Mouse (Mus musculus) heart, embryonic 14.5 days (tissue): ENCODE data around the gene Ttc38. TPM values are rescaled to one million over a fixed set of nuclear protein-coding genes. Genes with fewer than 3 reads are reported as not detected.

Experiments
- ATAC-seq: fragments of 200-750 bp; cut with Nextera tagmentation; 2 replicates; pipeline ENCODE4 v1.8.0; 2017; ENCODE audit warnings: low read depth, moderate TSS enrichment; ENCODE audit not compliant: insufficient number of reproducible peaks, insufficient read depth, low FRiP score
- H3K27ac ChIP-seq, 2 experiments: fragments of 200-500 bp in 1 of 2; fragments of 300-500 bp in 1 of 2; sonication (generic) in 1 of 2; replicated peaks in 1 of 2; 2 replicates each; pipeline ENCODE4 v1.5.1; 2012 to 2014; ENCODE audit warnings: low read depth in 2 of 2, low read length in 2 of 2, control low read depth in 1 of 2, mild to moderate bottlenecking in 1 of 2, mixed read lengths in 1 of 2; ENCODE audit not compliant: control insufficient read depth in 1 of 2, insufficient read depth in 1 of 2
- H3K27me3 ChIP-seq: fragments of 300-500 bp; sonication (generic); 2 replicates; pipeline ENCODE4 v1.6.1; 2014; ENCODE audit warnings: mild to moderate bottlenecking, low read length, control low read depth; ENCODE audit not compliant: control insufficient read depth, insufficient read depth
- H3K36me3 ChIP-seq: fragments of 300-500 bp; sonication (generic); 2 replicates; pipeline ENCODE4 v1.6.1; 2014; ENCODE audit warnings: mild to moderate bottlenecking, control low read depth, low read length, mixed read lengths; ENCODE audit not compliant: control insufficient read depth, insufficient read depth
- H3K4me1 ChIP-seq, 2 experiments: fragments of 200-500 bp in 1 of 2; fragments of 300-500 bp in 1 of 2; sonication (generic) in 1 of 2; 2 replicates each; pipeline ENCODE4 v1.6.1; 2012 to 2014; ENCODE audit warnings: low read length in 2 of 2, control low read depth in 1 of 2, mixed read lengths in 1 of 2; ENCODE audit not compliant: control insufficient read depth in 2 of 2, insufficient read depth in 2 of 2
- H3K4me2 ChIP-seq: fragments of 300-500 bp; sonication (generic); 2 replicates; pipeline ENCODE4 v1.6.1; 2014; ENCODE audit warnings: mild to moderate bottlenecking, low read length
- H3K4me3 ChIP-seq, 2 experiments: fragments of 200-500 bp in 1 of 2; fragments of 300-500 bp in 1 of 2; sonication (generic) in 1 of 2; 2 replicates each; pipeline ENCODE4 v1.5.1; 2012 to 2014; ENCODE audit warnings: low read length in 2 of 2, mild to moderate bottlenecking in 2 of 2, control low read depth in 1 of 2, low read depth in 1 of 2, moderate library complexity in 1 of 2; ENCODE audit not compliant: control insufficient read depth in 1 of 2, insufficient read depth in 1 of 2
- H3K9ac ChIP-seq: fragments of 300-500 bp; sonication (generic); 2 replicates; pipeline ENCODE4 v1.6.1; 2014; ENCODE audit warnings: mild to moderate bottlenecking, low read length
- H3K9me3 ChIP-seq: fragments of 300-500 bp; sonication (generic); 2 replicates; pipeline ENCODE4 v1.6.1; 2016; ENCODE audit warnings: low read length, control low read depth; ENCODE audit not compliant: control insufficient read depth
- WGBS: fragments of 180-500 bp; shearing (Covaris S2); extraction: QIAGEN DNeasy Blood & Tissue Kit; methylation state at CpG from one replicate; pipeline ENCODE4 v1.1.7; 2014; 5-methylcytosine and 5-hydroxymethylcytosine counted together
- polyA plus RNA-seq: library from polyadenylated mRNA; unstranded; fragments of >200 nt; fragmentation: Nextera tagmentation; extraction: Ambion mirVana; gene quantifications from 2 replicates; pipeline ENCODE4 v1.2.1, GENCODE M21; 2014

The Ttc38 gene
- polyA plus RNA-seq, 1 experiment from 2014 or later = 4.2 TPM

DNA sequence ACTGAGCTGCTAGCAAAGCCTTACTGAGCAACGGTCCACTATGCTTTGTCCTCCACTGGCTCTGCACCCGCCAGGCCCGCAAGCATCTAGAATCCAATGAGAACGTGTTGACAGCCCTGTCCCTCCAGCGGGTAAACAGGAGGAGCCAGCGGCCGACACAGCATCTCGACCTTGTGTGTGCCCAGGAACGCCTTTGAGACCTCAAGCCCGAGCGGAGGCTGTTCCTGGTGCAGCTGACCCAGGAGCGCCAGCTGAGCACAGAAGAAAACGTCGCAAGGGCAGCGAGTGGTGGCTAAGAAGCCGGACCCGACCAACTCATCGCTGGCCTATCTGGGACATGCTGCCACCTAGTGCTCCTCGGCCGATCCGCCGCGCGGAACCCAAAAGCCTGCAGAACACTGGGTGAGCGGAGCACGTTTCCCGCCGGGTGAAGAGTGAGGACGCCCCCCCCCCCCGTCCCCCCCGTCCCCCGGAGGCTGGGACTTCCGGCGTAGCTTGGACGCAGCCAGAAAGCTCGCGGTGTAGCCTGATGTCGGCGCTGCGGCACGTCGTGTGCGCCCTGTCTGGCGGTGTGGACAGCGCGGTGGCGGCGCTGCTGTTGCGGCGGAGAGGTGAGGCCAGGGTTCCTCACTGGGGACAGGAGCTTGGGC is 46.9 kb downstream of the Ttc38 start, which contains the start of gene Trmu:
TSS of gene Trmu (plus strand) at position 465 of the 650 bp plus-strand sequence.
- H3K4me1 ChIP-seq = peaks cover 3 to 8% of the 10 kb centered on the region in 2 experiments; a peak in 3 of 4 replicates
- H3K9ac ChIP-seq = peak within 1 kb of the TSS; percentile 94
- H3K27ac ChIP-seq = peak within 1 kb of the TSS; percentile 83 to 90
- peak within 1 kb of the TSS; percentile 83 for H3K4me2 ChIP-seq
- under 1% methylated on average over 45 of the region's 50 CpGs for WGBS
- H3K9me3 ChIP-seq = no peaks in the 10 kb centered on the region
- peak; percentile 89 for ATAC-seq
- no peaks in the 10 kb centered on the region for H3K27me3 ChIP-seq
- H3K36me3 ChIP-seq = peaks cover 51% of the 10 kb centered on the region
- H3K4me3 ChIP-seq = peak within 1 kb of the TSS; percentile 74 to 75

DNA sequence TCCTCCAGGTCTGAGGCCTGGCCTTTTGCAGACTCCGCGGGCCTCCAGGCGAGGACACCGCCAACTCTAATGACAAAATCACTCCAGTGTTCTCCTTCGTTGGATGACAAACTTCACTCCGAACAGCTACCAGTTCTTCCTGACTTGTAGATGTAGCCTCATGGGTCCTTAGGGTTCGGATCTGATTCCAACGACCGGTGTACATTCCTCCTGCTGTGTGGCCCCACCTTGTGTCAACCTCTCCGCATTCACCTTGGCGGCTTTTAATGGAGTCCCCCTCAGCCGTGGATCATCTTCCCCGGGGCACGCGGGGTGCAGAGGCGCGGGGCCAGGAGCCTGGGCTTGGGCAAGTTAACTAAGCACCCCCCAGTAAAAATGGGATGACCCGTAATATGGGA is 47.4 kb downstream of the Ttc38 start:
- no peaks in the 10 kb centered on the region for H3K27me3 ChIP-seq
- no peaks in the 10 kb centered on the region for H3K9me3 ChIP-seq
- peaks cover 3 to 8% of the 10 kb centered on the region in 2 experiments; a peak in 3 of 4 replicates for H3K4me1 ChIP-seq
- WGBS = under 1% methylated on average over 18 of the region's 18 CpGs
- peak; percentile 4; the same call in 1 of the 2 replicates for ATAC-seq
- peak overlapping the region; percentile 74 to 75 for H3K4me3 ChIP-seq
- peak overlapping the region; percentile 71 to 90 for H3K27ac ChIP-seq
- peak overlapping the region; percentile 94 for H3K9ac ChIP-seq
- peaks cover 51% of the 10 kb centered on the region for H3K36me3 ChIP-seq
- H3K4me2 ChIP-seq = peak overlapping the region; percentile 83

DNA sequence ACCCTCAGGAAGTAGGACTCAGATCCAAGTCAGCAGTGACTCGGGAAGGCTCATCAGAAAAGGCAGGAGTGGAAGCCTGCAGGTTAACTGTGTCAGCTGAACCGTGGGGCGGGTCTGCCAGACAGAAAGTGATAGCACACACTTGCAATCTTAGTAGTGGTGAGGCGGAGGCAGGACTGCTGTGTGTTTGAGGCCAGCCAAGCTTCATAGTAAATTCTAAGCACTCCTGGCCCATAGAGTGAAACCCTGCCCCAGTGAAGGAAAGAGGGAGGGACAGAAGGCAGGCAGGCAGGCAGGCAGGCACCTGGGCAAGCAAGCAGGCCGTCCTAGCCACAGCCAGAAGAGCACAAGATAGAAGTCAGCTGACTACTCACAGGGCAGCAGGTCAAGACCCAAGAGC is 53.5 kb downstream of the Ttc38 start:
- H3K4me2 ChIP-seq = no peak overlapping the region
- no peaks in the 10 kb centered on the region for H3K27me3 ChIP-seq
- no peaks in the 10 kb centered on the region for H3K4me1 ChIP-seq
- H3K27ac ChIP-seq = no peak overlapping the region
- peaks cover 73% of the 10 kb centered on the region for H3K36me3 ChIP-seq
- H3K9ac ChIP-seq = no peak overlapping the region
- ATAC-seq = no peak
- 77% methylated on average over 5 of the region's 5 CpGs for WGBS
- H3K4me3 ChIP-seq = no peak overlapping the region
- H3K9me3 ChIP-seq = no peaks in the 10 kb centered on the region

DNA sequence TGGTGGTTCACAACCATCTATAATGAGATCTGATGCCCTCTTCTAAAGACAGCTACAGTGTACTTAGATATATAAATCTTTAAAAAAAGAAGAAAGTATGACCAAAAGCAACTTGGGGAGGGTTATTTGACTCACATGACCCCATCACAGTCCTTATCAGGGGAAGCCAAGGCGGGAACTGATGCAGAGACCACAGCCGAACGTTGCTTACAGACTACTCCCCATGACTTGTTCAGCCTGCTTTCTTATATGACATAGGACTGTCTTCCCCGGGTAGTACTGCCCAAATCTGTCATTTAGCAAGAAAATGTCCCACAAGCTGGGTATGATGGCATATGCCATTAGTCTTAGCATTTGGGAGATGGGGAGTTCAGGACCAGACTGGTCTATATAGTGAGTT is 57.1 kb downstream of the Ttc38 start:
- Histone ChIP-seq H3K9me3 (no peaks in the 10 kb centered on the region), H3K36me3 (peaks cover 89% of the 10 kb centered on the region), H3K9ac (no peak overlapping the region), H3K27ac (no peak overlapping the region), H3K27me3 (no peaks in the 10 kb centered on the region), H3K4me2 (no peak overlapping the region), H3K4me1 (peaks cover 4 to 6% of the 10 kb centered on the region in 2 experiments; a peak in 2 of 4 replicates), H3K4me3 (no peak overlapping the region)
- no peak for ATAC-seq
- WGBS = 78% methylated on average over 4 of the region's 4 CpGs

DNA sequence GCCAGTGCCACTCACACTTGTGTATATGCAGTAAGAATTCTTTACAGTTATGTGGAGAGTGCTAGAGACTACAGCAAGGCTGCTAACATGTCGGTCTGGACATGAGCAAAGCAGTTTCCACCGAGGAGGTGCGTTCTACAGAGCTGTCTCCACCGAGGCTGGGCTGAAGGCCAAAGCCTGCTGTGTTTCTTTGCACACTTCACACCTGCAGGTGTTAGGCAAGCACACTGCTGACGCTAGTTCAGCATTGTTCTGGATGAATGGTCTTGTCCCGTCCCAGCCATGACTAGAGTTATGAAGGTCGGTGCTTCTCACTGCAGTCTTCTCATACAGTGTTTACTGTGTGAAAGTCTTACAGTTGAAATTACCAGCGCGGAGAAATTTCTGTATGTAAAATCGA is 59.9 kb downstream of the Ttc38 start:
- peak overlapping the region in 1 of 2 experiments; percentile 20; a peak in 1 of 4 replicates for H3K27ac ChIP-seq
- H3K27me3 ChIP-seq = no peaks in the 10 kb centered on the region
- no peak overlapping the region for H3K4me3 ChIP-seq
- no peaks in the 10 kb centered on the region for H3K9me3 ChIP-seq
- WGBS = 63% methylated on average over 10 of the region's 10 CpGs
- peaks cover 90% of the 10 kb centered on the region for H3K36me3 ChIP-seq
- H3K9ac ChIP-seq = no peak overlapping the region
- ATAC-seq = no peak
- peaks cover 4 to 6% of the 10 kb centered on the region in 2 experiments; a peak in 2 of 4 replicates for H3K4me1 ChIP-seq
- no peak overlapping the region for H3K4me2 ChIP-seq

DNA sequence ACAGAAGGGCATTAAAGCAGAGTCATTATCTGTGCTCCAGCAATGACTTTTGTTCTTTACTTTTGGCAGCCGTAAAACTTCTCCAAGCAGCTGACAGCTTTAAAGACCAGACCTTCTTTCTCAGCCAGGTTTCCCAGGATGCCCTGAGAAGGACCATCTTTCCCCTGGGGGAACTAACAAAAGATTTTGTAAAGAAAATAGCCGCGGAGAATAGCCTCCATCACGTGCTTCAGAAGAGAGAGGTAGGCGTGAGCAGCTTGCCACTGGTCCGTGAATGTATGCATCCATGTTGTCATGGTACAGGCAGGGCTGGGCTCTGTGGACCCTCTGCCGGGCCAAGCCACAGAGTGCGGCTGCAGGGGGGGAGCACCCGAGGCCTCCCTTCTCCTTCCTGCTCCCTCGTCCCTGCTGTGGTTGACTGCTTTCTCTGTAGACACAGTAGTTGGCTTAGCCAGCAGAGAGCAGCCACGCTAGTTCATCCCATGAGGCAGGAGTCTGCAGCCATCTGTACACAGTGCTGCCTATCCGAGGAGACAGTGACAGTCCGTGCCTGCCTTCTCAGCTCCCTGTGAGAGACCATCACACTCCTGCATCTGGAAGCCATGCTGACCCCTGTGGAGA is 60.5 kb downstream of the Ttc38 start:
- peaks cover 4 to 6% of the 10 kb centered on the region in 2 experiments; a peak in 2 of 4 replicates for H3K4me1 ChIP-seq
- no peak for ATAC-seq
- 79% methylated on average over 13 of the region's 13 CpGs for WGBS

DNA sequence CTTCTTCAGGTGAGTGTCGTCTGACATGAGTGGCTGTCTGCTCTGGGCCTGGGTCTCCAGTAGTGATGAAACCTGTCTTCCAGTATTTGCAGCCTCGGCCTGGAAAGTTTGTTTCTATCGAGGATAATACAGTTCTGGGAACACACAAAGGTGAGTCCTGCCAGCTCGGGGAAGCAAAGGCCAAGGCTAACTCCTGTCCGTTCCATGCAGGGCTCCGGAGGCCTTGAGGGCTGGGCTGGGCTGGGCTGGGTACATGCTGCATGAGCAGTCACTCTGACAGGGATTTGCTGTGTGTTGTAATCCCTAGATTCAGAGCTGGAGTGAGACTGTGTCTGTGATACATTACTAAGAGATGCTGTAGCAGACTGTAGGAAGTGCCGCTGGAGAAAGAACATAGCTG is 61.8 kb downstream of the Ttc38 start:
- no peak overlapping the region for H3K9ac ChIP-seq
- H3K36me3 ChIP-seq = peaks cover 95% of the 10 kb centered on the region
- H3K4me3 ChIP-seq = no peak overlapping the region
- 89% methylated on average over 7 of the region's 7 CpGs for WGBS
- H3K27ac ChIP-seq = no peak overlapping the region
- no peaks in the 10 kb centered on the region for H3K9me3 ChIP-seq
- no peak for ATAC-seq
- no peak overlapping the region for H3K4me2 ChIP-seq
- H3K4me1 ChIP-seq = peaks cover 4 to 6% of the 10 kb centered on the region in 2 experiments; a peak in 2 of 4 replicates
- H3K27me3 ChIP-seq = no peaks in the 10 kb centered on the region

More for the DNA sequence above, 60.5 kb downstream of the Ttc38 start:
- Histone ChIP-seq H3K4me2 (no peak overlapping the region), H3K27me3 (no peaks in the 10 kb centered on the region), H3K27ac (0 out of 4 replicates have a peak overlapping the region, but pooled peaks of 1 of the 2 experiments have one; percentile 14), H3K9ac (no peak overlapping the region), H3K36me3 (peaks cover 96% of the 10 kb centered on the region), H3K4me3 (no peak overlapping the region), H3K9me3 (no peaks in the 10 kb centered on the region)
